Comparison of ENCODE assay signal across 19 mouse cellular contexts in genomic region chr15:27661696-27662095, GRCm38 (mm10).
"Had no signal": no experiment of that assay in that cellular context is flagged by ENCODE, and none has a peak within 500 bp of the region (broad histone marks: within the 10 kb centered on the region; RNA-seq: fewer than 3 reads in every experiment).

No protein-coding gene starts in this region.

- ATAC-seq: lung, postnatal 0 days; midbrain, embryonic 13.5 days; midbrain, embryonic 16.5 days had no signal

- H3K9me3 ChIP-seq: liver, embryonic 13.5 days; midbrain, embryonic 10.5 days; midbrain, embryonic 13.5 days; neural tube, embryonic 12.5 days; neural tube, embryonic 15.5 days had no signal

- H3K27me3 ChIP-seq: liver, embryonic 13.5 days; megakaryocyte, embryonic 14.5 days; neural tube, embryonic 12.5 days; neural tube, embryonic 15.5 days had no signal

- H3K9ac ChIP-seq: liver, embryonic 13.5 days; lung, embryonic 14.5 days; midbrain, embryonic 13.5 days; neural tube, embryonic 12.5 days; neural tube, embryonic 15.5 days had no signal

- H3K27ac ChIP-seq: liver, embryonic 13.5 days; midbrain, embryonic 10.5 days; midbrain, embryonic 13.5 days; neural tube, embryonic 12.5 days; neural tube, embryonic 15.5 days; stomach, postnatal 0 days had no signal

- DNase-seq: kidney, adult 18-20 months; kidney, adult 9 months; kidney, postnatal 14 days; kidney, postnatal 4 days; liver, embryonic 13.5 days; lung, embryonic 14.5 days; right cerebral cortex, adult 18-20 months; right cerebral cortex, postnatal 14 days; right cerebral cortex, postnatal 4 days; thymus, postnatal 36 days had no signal

- H3K36me3 ChIP-seq: midbrain, embryonic 10.5 days; midbrain, embryonic 13.5 days; neural tube, embryonic 12.5 days; neural tube, embryonic 15.5 days had no signal

- H3K4me2 ChIP-seq: liver, embryonic 13.5 days; lung, embryonic 14.5 days; midbrain, embryonic 13.5 days; neural tube, embryonic 12.5 days; neural tube, embryonic 15.5 days had no signal

- H3K4me1 ChIP-seq: midbrain, embryonic 10.5 days; midbrain, embryonic 13.5 days; neural tube, embryonic 12.5 days had no signal

- H3K4me3 ChIP-seq: liver, embryonic 13.5 days; megakaryocyte, embryonic 14.5 days; midbrain, embryonic 10.5 days; midbrain, embryonic 13.5 days; myocyte; neural tube, embryonic 12.5 days; neural tube, embryonic 15.5 days had no signal
